Mouse (Mus musculus) testis, postnatal 14 days (tissue): ENCODE measurements around the gene Sec23ip.
"Not testable (repeated sequence)": the region's sequence is repeated elsewhere in the genome, so short reads cannot be mapped to it uniquely, and the experiment has no call there.

Experiments
- DNase-seq: peaks from one replicate; pipeline ENCODE4 v3.0.0; 2021; ENCODE audit warnings: low spot score

The Sec23ip gene

DNA sequence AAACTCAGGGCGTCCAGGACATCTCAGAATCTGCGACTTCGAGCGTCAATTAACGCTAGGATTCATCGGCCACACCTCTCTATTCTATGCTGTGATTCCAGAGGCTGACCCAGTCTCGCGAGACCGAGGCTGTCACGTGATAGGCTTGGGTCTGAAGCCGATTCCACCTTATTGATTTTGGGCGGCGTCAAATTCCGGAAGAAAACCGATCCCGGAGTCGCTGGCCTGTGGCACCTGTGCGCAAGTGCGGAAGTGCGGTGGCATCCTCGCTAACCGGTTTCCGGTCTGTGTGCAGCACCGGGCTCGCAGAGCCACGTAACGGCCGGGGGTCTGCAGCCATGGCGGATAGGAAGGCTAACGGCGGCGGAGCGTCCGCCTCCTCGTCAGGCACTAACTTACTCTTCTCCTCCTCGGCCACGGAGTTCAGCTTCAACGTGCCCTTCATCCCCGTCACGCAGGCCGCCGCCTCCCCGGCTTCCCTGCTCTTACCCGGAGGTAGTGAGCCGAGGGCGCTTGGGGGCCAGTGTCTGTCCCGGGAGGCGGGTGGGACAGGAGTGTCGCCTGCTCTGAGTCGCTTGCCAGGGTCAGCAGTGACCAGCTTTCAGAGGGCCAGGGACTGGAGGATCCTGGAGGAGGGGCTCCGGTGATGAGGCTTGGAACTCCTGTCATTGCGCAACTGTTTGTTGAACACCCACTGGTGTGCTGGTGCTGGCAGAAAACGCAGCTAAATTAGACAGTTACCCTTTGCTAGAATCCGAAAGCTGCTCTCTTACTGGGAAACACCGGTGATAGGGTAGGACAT, at the start of gene Sec23ip:
TSS of gene Sec23ip (plus strand) at position 260 of the 802 bp plus-strand sequence.
- peak; percentile 97 for DNase-seq

DNA sequence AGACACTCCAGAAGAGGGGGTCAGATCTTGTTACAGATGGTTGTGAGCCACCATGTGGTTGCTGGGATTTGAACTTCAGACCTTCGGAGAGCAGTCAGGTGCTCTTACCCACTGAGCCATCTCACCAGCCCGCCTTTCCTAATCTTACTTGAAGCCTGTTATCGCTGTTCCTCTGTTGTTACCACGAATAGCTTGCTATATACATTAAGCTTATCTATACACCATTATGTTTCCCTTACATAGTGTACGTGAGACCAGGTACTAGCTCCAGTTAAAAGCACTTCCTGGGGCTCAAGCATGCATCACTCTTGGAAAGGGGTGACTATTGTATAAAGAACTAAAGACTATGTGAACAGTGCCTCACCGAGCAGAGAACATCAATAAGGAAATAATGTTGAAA, 44.8 kb upstream of the Sec23ip start:
- not testable (repeated sequence) for DNase-seq

DNA sequence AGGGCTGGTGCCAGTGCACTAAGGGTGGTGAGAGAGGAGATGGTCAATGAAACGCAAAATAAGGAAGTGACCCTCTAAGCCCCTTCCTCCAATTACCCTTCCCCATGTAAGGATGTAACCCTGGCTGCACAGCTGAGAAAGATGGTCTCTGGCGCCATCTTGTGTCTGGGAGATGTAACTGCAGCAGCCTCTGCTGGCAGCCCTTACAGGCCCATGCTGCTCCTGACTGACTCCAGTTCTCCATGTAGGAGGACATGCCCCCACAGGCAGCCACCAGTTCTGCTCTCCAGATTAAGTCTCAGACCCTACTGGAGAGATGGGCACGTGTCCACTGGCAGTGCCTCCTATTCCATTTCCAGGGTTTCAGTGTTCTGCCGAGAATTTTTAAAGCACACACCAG, 39.0 kb upstream of the Sec23ip start:
- peak; percentile 37 for DNase-seq

DNA sequence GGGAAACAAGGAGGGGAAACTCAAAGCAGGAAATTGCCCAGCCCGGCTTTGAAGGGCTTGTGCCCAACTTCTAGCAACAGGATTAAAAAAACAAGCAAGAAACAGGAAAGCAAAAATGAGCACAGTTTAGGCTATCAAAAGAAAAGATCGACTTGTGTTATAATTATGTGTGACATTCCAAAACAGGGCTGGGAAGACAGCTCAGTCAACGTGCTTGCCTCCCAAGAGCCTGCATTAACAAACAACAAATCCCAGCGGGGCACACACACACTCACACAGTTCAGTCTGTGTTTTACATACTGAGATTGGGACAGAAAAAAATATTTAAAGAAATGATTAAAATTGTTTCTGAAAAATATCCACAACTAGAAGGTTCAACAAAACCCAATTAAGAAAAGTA, 26.8 kb upstream of the Sec23ip start:
- DNase-seq: no peak

DNA sequence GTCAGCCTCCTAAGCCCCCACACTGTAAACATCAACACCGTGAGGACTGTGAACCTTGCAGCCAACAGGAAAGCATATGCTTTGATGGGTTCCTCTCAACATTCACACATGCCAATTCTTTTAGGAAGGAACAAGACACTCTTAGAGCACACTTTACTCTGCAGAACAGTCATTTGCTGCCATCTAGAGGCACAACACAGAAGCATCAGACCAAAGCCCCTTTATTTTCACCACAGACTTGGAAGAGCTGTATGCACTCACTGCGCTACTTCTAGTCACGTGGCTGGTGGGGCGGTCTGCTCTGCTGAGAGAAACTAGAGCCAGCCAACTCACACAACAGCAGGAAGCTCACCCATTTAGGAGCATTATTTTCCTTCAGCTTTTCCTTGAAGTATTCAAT, 20.0 kb upstream of the Sec23ip start:
- DNase-seq: peak; percentile 40

DNA sequence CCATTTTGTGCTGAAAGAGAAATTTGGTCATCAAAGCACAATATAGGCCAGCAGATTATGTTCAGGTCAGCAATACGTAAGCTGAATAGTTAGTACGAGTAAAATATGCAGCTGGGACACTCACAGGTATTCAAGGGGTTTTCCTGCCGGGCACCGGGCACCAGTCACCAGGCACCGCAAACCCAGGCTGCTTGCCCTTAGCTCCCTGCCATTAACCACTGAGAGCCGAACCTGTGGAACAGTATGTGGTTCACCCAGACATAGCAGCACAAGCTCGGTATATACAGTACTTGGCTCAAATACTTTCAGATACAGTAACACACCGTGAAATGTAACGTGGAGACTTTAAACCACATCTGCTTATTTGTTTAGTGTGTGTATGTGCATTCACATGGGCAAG, 19.6 kb upstream of the Sec23ip start:
- no peak for DNase-seq

DNA sequence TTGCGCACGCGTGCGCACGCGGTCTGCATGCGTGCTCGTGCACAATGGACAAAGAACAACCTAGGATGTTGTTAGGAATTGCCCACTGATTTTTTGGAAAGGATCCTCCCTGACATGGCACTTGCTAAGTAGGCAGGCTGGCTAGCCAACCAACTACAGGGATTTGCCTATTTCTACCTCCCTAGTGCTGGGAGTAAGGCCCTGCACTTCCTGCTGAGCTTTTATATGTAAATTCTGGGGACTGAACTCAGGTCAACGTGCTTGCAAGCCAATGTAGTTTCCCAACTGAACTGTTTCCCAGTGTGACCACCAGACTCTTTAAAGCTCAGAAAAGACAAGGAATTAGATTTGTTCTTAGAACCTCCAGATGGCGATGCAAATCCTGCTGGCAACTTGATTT, 17.7 kb upstream of the Sec23ip start:
- no peak for DNase-seq

DNA sequence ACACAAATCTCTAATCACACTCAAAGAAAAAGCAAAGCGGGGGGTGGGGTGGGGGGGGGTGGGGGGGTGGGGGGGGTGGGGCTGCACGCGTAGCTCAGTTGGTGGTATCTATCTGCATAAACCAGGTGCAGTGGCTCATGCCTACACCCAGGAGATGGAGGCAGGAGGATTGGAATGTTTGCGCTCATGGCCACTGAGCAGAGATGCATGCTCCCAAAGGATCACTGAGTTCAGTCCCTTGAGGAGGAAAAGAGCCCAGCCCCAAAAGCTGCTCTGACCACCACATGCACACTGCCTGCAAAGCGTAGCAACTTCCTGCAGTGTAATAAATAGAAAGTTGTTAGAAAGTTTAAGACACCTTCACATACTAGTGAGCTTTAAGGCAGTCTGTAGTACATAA, 17.0 kb upstream of the Sec23ip start:
- no peak for DNase-seq

DNA sequence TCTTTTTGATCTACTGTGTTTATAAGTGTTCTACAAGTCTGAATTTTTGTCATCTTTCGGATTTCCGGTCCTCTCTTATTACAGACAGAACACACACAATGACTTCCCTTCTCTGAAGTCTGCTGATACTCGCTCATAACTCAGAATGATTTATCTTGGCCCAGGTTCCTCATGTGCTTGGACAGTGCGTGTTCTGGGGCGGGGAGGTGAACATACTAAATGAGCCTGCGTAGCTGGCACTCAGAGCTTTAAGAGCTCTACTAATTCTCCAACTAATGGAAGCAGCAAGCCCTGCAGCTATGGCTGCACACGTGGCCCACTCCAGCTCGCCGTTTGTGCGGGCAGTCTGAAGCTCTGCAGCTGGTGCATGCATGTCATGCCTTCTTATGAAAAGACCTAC, 16.0 kb upstream of the Sec23ip start:
- DNase-seq: no peak

DNA sequence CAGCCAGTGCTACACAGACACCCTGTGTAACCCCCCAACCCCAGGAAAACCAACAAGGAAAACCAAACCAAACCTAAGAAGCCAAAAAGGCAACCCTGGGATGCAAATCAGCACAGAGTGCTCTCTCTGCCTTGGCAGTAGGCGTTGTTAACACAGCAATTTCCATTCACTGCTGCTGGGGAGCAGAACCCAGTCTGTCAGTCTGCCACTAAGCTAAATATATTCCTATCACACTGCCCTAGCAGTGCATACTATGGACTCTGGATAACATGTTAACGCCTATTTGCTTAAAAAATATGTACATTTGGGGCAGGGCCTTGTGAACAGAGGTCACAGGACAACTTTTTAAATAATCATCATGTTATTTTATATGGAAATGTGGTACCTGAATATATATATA, 13.2 kb upstream of the Sec23ip start:
- DNase-seq: no peak

DNA sequence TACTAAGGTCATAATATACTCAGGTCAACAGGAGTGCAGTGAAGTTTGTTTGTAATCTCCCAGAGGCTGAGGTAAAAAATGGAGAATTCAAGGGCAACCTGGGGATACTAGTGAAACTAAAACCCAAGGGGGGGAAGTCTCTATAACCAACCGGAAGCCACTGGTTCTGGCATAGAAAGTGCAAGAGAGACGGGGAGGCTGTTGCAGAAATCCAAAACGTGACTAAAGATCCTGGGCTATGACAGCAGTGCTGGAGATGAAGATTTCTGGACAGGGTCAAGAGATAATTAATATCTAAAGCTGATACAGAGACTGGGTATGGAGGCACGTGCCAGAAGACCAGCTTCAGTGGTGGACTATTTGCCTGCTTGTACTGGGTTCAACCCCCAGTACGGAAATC, 6.7 kb upstream of the Sec23ip start:
- DNase-seq: no peak

DNA sequence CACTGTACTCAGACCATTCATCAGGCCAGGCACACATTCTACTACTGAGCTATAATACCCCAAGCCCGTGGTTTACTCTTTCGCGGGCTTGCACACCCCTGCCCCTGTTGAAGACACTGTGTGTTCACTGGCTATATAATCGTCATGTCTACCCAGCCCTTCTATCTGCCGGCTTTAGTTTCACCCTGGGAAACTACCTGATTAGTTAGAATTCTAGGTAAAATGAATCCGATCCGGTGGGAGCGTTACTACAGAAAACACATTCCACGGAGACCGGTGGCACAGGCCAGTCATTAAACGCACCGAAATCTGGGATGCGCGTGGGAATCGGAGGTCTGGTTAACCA, 5.7 kb upstream of the Sec23ip start:
- no peak for DNase-seq

DNA sequence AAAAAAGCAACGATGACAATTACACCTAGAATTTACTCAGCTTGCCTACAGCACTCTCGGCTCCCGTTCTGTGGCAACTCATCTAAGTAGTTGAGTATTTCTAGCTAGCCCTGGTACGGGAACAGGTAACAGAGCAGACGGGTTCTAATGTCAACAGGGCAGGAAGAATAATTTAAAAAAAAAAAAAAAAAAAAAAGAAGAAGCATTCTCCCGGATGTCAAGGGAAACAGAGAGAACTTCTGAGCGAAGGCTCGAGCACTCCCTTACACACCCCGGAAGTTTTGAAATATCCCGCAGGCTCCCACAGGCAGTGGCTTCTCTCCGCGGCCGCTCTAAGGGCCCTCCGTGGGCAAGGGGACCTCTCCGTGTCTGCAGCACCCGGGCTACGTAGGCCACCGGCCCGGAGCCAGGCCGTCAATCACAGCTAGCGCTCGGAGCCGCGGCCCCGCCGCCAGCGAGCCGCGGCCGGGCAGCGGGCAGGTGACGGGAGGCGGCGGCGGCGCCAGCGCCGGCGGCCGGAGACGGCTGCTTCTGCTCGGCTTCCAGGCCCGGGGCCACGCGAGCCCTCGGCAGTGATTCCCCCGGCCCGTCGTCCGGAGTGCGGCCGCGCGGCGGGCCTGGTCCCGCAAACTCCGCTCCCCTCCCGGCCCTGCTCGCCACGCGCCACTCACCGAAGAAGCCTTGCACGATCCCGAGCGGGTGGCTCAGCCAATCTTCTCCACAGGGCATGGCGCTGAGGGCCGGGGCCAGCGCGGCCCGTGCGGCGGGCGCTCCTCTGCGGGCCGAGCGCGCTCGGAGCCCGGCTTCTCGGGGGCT, 5.1 kb upstream of the Sec23ip start:
- peak; percentile 69 for DNase-seq

DNA sequence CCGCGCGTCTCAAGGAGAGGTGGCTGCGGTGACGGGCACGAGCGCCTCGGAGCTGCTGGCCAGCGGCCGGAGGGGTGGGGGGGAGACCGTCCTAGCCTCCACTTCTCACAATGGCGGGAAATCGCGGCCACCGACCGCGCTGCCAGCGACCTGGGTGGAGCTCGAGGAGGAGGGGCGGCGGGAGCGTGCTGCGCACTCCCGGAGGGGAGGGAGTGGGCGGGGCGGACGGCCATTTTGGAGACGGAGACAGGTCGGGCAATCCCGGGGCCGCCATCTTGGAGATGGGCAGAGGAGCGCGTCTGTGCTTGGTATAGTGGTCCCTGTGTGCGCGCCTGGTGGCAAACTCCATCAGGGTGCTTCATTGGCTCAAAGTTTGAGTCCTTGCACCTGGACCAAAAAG, 4.4 kb upstream of the Sec23ip start, which contains the start of gene Mcmbp:
TSS of gene Mcmbp (minus strand) at position 162 of the 400 bp plus-strand sequence.
- DNase-seq: peak; percentile 97

DNA sequence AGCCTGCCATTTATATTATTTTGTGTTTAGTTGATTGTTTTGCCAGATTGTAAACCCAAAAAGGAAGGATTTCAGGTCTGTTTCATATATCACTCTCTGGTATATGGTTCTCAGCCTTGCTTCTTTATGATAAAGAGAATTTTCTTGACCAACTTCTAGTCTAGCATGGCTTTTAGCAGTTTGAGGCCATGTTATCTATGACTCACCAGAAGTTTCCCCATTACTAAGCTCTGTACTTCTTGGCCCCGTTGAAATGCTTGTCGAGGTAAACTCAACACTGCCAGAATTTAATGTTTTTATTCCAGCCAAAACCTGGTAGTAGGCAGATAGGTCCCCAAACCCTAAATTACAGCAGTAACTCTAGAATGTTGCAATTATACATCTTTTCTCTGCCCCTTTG, 845 bp upstream of the Sec23ip start:
- DNase-seq: no peak

DNA sequence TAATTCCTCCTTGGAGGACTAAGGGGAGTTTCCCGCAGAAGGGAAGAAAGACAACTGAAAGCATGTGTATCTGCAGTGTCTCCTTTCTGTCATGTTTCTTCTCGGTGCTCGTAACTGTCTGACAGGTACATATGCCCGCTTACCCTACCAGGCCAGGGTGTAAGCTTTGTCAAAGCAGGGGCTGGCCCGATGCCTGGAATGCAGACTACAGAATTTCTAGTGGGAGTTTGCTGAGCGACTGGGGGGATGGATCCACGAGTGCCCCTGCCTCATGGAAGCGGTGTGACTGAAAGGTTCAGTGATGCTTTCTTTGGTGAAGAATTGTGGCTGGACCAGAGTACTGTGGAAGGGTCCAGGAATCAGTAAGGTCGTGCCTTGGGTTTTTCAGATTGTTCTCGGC, 1.4 kb downstream of the Sec23ip start:
- DNase-seq: no peak

DNA sequence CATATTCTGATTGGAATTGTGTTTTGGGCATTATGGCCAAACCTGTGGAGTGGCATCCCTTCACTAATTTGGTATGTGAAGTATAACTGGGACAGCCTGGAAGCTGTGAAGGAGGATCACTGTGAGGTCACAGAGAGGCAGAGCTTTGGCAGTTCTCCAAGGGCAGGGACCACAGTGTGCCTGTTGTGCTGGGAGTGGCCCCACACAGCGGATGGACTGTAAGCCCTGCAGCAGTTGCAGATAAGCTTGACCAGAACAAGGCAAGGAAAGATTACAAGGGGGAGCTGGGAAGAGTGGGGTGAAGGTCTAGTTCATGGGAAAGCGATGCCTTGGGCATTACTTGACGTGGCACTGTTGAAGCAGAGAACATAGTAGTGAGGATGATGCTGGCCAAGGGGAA, 4.0 kb downstream of the Sec23ip start:
- peak; percentile 89 for DNase-seq

DNA sequence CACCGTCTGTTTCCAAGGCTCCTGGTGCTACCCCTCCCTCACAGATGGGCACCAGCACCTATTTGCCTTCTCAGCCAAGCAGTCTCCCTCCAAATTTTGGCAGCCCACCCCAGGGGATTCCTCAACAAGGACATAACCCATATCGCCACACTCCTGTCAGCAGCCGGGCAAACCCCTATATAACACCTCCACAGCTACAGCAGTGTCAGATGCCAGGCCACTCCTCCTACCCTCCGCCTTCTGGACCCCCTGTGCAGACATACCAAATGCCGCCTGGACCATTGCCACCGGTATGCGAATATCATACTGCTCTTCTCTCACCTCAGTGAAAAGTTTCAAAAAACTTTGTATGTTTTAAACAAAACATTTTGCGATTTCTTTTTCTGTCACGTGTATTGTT, 5.6 kb downstream of the Sec23ip start:
- DNase-seq: no peak

DNA sequence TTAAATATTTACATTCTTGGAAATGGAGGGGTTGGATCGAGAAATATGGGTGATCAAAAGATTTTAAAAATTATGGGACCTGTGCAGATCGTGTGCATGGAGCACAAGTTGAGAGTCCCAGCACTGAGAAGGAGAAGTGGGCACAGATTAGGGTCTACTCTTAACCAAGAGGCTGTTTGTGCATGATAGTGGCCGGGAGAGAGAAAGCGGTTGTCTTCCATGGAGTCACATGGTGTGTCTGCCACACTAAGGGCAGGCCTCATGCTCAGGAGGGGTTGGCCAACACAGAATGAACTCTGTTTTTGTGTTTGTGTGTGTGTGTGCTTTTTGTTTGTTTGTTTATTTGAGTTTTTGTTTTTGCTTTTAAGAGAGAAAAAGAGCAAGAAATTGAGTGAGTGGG, 7.3 kb downstream of the Sec23ip start:
- no peak for DNase-seq

DNA sequence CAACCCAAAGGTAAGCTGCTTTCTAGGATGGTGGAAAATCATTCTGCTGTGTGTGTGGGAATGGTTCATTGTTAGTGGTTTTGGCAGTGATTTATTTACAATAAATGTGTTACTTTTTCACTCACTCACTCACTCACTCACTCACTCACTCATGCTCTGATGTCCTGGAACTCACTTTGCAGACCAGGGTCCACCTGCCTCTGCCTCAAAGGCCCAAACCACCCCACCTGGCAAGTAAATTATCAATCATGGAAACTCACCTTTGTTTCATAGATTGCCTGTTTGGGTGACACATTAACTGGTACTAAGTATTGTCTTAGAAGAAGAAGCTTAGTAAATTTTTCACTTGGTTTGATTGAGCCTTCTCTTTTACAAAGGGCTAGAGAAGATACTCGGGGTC, 10.7 kb downstream of the Sec23ip start:
- DNase-seq: no peak

DNA sequence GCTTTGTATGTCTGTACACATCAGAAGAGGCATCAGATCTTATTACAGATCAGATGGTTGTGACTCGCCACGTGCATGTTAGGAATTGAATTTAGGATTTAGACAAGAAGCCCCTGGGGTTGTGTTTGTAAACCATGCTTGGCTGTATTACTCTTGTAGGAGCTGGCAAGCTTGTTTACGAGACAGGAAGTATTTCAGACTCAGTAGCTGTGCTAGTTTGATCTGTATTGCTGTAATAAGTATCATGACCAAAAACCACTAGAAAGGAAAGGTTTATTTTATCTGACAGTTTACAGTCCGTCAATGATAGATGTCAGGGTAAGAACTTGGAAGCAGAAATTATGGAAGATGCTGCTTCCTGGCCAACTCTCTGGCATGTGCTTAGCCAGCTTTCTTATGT, 14.2 kb downstream of the Sec23ip start:
- no peak for DNase-seq

DNA sequence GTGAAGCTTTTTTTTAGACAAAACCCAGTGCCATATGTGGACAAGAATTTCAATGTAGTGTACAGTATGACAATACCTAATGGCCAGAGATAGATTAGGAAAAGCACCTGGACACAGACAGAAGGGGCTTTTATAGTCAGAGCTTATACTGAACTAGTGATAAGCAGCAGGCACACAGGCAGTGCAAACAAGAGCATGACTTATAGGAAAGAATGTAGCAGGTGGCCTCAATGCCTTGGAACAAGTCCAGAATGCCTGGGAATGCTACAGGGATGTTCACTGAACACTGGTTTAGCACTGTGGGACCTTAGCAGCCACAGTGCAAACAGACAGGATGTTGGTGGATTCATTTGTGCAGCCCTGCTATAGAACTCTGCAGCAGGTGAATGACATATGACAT, 22.0 kb downstream of the Sec23ip start:
- no peak for DNase-seq

DNA sequence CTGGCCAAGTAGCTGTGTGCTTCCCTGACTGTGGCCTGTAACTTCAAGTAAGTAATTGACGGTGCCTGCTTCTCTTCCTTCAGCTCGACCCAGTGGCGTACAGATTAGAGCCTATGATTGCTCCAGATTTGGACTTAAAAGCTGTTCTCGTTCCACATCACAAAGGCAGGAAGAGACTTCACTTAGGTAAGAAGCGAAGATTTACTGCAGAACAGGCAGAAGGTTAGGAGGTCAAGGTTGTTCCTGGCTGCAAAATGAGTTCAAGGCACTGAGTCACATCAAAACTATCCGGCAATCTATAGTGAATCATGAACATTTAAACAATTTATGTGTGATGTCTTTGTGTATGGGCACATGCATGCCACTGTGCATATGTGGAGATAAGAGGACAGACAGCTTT, 32.5 kb downstream of the Sec23ip start:
- no peak for DNase-seq

DNA sequence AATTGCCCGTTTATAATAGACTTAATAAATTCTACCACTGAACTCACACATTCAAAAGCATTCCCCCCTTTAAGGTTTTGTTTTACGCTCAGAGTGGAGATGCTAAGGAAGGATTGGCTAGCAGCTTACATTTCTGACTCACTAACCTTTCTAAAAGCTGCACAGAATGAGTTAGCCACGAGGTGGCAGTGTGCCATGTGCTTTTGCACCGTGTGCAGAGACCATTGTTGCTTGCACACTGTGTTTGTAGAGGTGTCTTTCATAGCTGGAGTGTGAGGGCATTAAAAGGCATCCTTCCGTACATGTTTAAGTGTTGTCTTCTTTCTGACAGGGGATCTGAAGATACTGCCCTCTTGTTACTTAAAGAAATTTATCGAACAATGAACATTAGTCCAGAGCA, 34.6 kb downstream of the Sec23ip start:
- no peak for DNase-seq
